Mouse (Mus musculus): ENCODE data around the gene Srrt. TPM values are rescaled to one million over a fixed set of nuclear protein-coding genes. Genes with fewer than 3 reads are reported as not detected.
A peak's percentile ranks its signal among the peaks of the same experiment; 100 is the strongest.

The Srrt gene
- polyA plus RNA-seq, 1 experiment from 2014 or later = 113 TPM

DNA sequence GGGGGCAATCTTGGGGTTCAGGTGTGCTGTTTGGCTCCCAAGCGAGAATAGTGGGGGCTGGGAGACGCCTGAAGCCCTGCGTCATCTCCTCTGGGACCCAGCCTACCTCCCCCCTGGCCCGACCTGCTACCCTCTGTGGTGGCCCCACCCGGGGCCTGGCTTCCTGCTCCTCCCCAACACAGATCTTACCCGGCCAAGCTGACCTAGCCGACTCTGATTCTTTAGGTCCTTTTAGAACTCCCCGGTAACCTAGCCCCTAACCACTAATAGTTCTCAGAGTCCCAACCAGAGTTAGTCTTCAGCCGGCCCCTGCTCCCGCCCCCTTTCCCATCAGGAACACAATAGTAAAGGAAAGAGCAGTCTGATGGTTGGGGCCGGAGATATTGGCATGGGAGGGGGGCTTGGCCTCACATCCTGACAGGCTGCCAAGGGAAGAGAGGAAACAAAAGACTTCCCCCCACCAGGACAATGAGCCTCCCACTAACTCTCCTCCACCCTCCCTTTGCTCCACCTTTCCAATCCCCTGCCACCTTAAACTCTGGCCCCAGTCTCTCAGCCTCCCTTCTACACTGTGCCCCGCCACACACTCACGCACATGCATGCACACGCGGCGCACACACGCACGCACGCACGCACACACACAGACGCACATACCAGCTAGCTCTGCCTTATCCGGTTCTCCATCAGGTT lies 32.0 kb upstream of the Srrt start:
- Histone ChIP-seq H3K36me3 (ENCODE audit: control insufficient read depth, insufficient read depth, low read length) (no peaks in the 10 kb centered on the region), H3K4me3 (ENCODE audit: low read length) (peak overlapping the region; percentile 47), H3K4me1 (ENCODE audit: control insufficient read depth, insufficient read depth, low read length) (peaks cover 32% of the 10 kb centered on the region), H3K9me3 (ENCODE audit: control insufficient read depth, low read length) (no peaks in the 10 kb centered on the region), H3K27me3 (replicated peaks; ENCODE audit: control insufficient read depth, insufficient read depth, low read length) (no peaks in the 10 kb centered on the region), H3K9ac (ENCODE audit: low read depth, low read length) (peak overlapping the region; percentile 73), H3K27ac (ENCODE audit: low read length) (peak overlapping the region; percentile 90), H3K4me2 (ENCODE audit: low read depth, low read length) (peak overlapping the region; percentile 90)
- 12% methylated on average over 22 of the region's 22 CpGs for WGBS
- ATAC-seq = peak; percentile 35

DNA sequence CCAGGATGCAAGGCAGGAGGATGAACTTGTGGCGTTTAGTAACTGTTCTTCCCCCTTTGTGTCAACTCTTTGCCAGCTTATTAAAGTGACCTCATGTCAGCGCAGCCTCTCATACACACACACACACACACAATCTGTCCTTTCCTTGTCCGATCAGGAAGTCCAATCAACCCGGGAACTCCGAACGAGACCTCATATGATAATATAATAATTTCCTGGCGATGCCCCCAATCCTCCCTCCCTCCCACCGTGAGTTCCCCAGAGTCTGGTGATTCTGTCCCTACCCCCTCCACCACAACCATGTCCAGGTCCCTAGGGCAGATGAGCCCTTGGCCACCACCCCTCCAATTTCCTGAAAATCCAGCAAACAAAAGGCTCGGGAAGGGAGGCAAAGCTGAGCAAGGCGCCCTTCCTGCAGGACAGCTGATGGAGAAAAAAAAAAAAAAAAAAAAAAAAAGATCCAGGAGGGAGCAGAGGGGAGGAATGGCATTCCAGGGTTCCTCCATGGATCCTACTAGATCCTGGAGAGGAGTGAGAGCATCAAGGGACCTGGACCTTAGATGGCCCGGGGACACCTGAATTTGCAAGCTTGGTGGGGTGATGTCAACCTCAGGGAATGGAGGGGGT lies 31.3 kb upstream of the Srrt start:
- peak overlapping the region; percentile 90 for H3K4me2 ChIP-seq (ENCODE audit: low read depth, low read length)
- peak overlapping the region; percentile 90 for H3K27ac ChIP-seq (ENCODE audit: low read length)
- ATAC-seq = peak; percentile 14
- peak overlapping the region; percentile 73 for H3K9ac ChIP-seq (ENCODE audit: low read depth, low read length)
- H3K9me3 ChIP-seq (ENCODE audit: control insufficient read depth, low read length) = no peaks in the 10 kb centered on the region
- H3K4me3 ChIP-seq (ENCODE audit: low read length) = peak overlapping the region; percentile 47
- H3K4me1 ChIP-seq (ENCODE audit: control insufficient read depth, insufficient read depth, low read length) = peaks cover 32% of the 10 kb centered on the region
- H3K27me3 ChIP-seq (replicated peaks; ENCODE audit: control insufficient read depth, insufficient read depth, low read length) = no peaks in the 10 kb centered on the region
- H3K36me3 ChIP-seq (ENCODE audit: control insufficient read depth, insufficient read depth, low read length) = no peaks in the 10 kb centered on the region
- WGBS = 2% methylated on average over 11 of the region's 11 CpGs

DNA sequence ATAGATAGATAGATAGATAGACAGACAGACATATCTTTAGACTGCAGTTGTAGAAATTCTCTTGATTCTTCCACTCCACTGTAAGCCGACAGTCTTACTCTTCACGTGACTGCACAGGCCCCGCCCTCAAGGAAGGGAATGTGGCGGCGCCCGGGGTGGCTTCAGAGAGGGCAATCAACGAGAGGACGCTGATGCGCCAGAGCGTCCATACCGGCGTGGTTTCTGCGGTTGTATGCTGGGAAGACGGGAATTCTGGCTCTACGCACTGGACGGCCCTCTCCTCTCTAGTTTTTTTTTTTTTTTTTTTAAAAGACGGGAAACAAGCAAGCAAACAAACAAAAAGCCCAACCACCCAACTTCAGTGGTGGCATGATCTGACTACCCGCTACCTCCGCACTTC lies 30.8 kb upstream of the Srrt start:
- Histone ChIP-seq H3K4me2 (ENCODE audit: low read depth, low read length) (peak overlapping the region; percentile 90), H3K9ac (ENCODE audit: low read depth, low read length) (peak overlapping the region; percentile 73), H3K36me3 (ENCODE audit: control insufficient read depth, insufficient read depth, low read length) (no peaks in the 10 kb centered on the region), H3K27ac (ENCODE audit: low read length) (peak overlapping the region; percentile 90), H3K9me3 (ENCODE audit: control insufficient read depth, low read length) (no peaks in the 10 kb centered on the region), H3K4me3 (ENCODE audit: low read length) (peak overlapping the region; percentile 47), H3K4me1 (ENCODE audit: control insufficient read depth, insufficient read depth, low read length) (peaks cover 32% of the 10 kb centered on the region), H3K27me3 (replicated peaks; ENCODE audit: control insufficient read depth, insufficient read depth, low read length) (no peaks in the 10 kb centered on the region)
- peak; percentile 75 for ATAC-seq
- WGBS = under 1% methylated on average over 19 of the region's 19 CpGs

DNA sequence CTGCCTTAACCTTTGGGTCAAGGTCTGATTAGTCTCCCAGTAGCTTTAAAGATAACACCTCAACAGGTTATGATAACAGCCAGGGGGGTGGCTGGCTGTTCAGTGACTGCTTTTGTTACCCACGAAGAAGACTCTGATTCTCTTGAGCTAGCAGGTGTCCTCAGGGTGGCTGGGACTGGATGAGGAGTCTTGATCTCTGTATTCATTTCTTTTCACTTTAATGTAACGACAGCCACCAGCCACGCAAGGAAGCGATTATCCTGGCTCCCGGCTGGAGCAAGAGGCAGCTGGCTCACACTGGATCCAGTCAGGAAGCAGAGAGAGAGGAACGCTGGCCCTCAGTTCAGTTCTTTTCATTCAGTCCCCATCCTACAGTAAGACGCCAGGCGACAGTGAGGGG lies 29.7 kb upstream of the Srrt start:
- ATAC-seq = no peak
- H3K4me1 ChIP-seq (ENCODE audit: control insufficient read depth, insufficient read depth, low read length) = peaks cover 35% of the 10 kb centered on the region
- peak overlapping the region; percentile 51 for H3K9ac ChIP-seq (ENCODE audit: low read depth, low read length)
- 44% methylated on average over 8 of the region's 8 CpGs for WGBS
- H3K27me3 ChIP-seq (replicated peaks; ENCODE audit: control insufficient read depth, insufficient read depth, low read length) = no peaks in the 10 kb centered on the region
- no peaks in the 10 kb centered on the region for H3K9me3 ChIP-seq (ENCODE audit: control insufficient read depth, low read length)
- H3K4me2 ChIP-seq (ENCODE audit: low read depth, low read length) = peak overlapping the region; percentile 90
- H3K36me3 ChIP-seq (ENCODE audit: control insufficient read depth, insufficient read depth, low read length) = no peaks in the 10 kb centered on the region
- no peak overlapping the region for H3K4me3 ChIP-seq (ENCODE audit: low read length)
- H3K27ac ChIP-seq (ENCODE audit: low read length) = peak overlapping the region; percentile 90

DNA sequence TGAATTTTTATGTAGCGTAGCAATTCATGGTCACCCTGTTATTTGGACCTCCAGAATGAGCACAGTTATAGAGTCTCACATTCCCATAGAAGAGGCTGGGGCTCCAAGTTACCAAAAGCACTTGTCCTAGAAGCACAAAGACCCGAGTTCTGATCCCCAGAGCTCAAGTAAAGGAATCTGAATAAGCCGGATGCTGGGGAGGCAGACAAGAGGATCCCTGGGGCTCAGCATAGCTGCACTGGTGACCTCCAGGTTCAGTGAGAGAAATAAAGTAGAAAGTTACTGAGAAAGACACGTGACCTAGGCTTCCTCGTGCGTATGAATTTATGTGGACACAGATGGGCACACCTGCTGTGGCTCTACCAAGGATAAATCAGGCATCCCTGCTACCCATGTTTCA lies 27.6 kb upstream of the Srrt start:
- WGBS = 74% methylated on average over 6 of the region's 6 CpGs
- no peak for ATAC-seq
- Histone ChIP-seq H3K9ac (ENCODE audit: low read depth, low read length) (no peak overlapping the region), H3K9me3 (ENCODE audit: control insufficient read depth, low read length) (no peaks in the 10 kb centered on the region), H3K4me2 (ENCODE audit: low read depth, low read length) (no peak overlapping the region; the same call in 1 of the 2 replicates), H3K27me3 (replicated peaks; ENCODE audit: control insufficient read depth, insufficient read depth, low read length) (no peaks in the 10 kb centered on the region), H3K36me3 (ENCODE audit: control insufficient read depth, insufficient read depth, low read length) (no peaks in the 10 kb centered on the region), H3K27ac (ENCODE audit: low read length) (no peak overlapping the region), H3K4me1 (ENCODE audit: control insufficient read depth, insufficient read depth, low read length) (peaks cover 37% of the 10 kb centered on the region), H3K4me3 (ENCODE audit: low read length) (no peak overlapping the region)

DNA sequence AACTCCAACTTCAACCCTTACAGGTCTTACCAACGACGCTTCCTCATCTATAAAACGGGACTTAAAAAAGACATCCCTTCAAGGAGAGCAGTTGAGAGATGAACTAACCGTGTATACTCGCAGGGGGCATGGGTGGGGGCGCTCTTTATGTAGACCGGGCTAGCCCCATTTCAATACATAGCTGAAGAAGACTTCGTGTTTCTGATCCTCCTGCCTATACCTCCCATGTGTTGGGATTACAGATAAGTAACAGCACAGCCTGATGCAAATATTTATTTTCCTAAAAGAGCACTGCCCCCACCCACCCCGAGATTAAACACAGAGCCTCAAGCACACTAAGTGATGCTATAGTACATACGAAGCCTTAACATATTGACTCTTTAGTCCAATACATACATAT lies 26.8 kb upstream of the Srrt start:
- Histone ChIP-seq H3K4me3 (ENCODE audit: low read length) (peak overlapping the region; percentile 73), H3K27me3 (replicated peaks; ENCODE audit: control insufficient read depth, insufficient read depth, low read length) (no peaks in the 10 kb centered on the region), H3K27ac (ENCODE audit: low read length) (peak overlapping the region; percentile 69), H3K9ac (ENCODE audit: low read depth, low read length) (peak overlapping the region; percentile 49; the same call in 1 of the 2 replicates), H3K36me3 (ENCODE audit: control insufficient read depth, insufficient read depth, low read length) (no peaks in the 10 kb centered on the region), H3K4me2 (ENCODE audit: low read depth, low read length) (peak overlapping the region; percentile 80), H3K4me1 (ENCODE audit: control insufficient read depth, insufficient read depth, low read length) (peaks cover 30% of the 10 kb centered on the region), H3K9me3 (ENCODE audit: control insufficient read depth, low read length) (no peaks in the 10 kb centered on the region)
- WGBS = 40% methylated on average over 10 of the region's 10 CpGs
- no peak for ATAC-seq

DNA sequence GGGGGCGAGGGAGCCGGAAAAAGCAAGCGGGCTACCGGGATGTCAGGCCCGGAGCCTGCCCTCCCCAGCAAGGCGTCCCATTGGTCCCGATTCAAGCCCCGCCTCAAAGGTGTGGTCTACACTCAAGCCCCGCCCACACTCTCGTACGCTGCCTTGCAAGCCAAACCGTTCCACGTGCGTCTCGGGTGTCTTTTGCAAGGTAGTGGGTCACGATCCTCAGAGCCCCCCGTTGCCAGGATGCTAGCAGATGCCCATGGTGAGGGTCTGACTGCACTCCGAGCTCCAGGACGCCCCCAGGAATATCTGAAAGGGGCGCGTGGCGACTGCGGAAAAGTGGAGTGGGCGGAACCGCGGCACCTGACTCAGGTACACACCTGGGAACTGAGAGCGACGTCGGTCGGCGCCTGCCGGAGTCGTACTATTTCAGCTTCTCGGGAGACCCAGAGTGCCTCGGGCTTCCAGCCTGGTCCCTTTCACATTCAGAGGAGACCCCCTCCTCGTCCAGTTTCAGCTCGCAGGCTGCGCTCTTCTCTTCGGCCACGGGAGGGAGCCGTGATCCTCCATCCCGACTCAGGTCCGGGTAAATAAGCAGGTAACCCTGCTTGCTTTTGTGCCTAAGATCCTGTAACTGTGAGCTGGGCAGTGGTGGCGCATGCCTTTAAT lies 26.2 kb upstream of the Srrt start, which contains the start of gene Slc12a9:
Slc12a9 (minus strand) TSS at position 86 of the 663 bp plus-strand sequence.
- peak within 1 kb of the TSS; percentile 73 for H3K4me3 ChIP-seq (ENCODE audit: low read length)
- H3K4me1 ChIP-seq (ENCODE audit: control insufficient read depth, insufficient read depth, low read length) = peaks cover 26% of the 10 kb centered on the region
- H3K27ac ChIP-seq (ENCODE audit: low read length) = peak within 1 kb of the TSS; percentile 69
- WGBS = under 1% methylated on average over 44 of the region's 44 CpGs
- H3K4me2 ChIP-seq (ENCODE audit: low read depth, low read length) = peak within 1 kb of the TSS; percentile 80
- ATAC-seq = peak; percentile 88
- peak within 1 kb of the TSS; percentile 81 for H3K9ac ChIP-seq (ENCODE audit: low read depth, low read length)
- H3K36me3 ChIP-seq (ENCODE audit: control insufficient read depth, insufficient read depth, low read length) = no peaks in the 10 kb centered on the region
- H3K27me3 ChIP-seq (replicated peaks; ENCODE audit: control insufficient read depth, insufficient read depth, low read length) = no peaks in the 10 kb centered on the region
- no peaks in the 10 kb centered on the region for H3K9me3 ChIP-seq (ENCODE audit: control insufficient read depth, low read length)

DNA sequence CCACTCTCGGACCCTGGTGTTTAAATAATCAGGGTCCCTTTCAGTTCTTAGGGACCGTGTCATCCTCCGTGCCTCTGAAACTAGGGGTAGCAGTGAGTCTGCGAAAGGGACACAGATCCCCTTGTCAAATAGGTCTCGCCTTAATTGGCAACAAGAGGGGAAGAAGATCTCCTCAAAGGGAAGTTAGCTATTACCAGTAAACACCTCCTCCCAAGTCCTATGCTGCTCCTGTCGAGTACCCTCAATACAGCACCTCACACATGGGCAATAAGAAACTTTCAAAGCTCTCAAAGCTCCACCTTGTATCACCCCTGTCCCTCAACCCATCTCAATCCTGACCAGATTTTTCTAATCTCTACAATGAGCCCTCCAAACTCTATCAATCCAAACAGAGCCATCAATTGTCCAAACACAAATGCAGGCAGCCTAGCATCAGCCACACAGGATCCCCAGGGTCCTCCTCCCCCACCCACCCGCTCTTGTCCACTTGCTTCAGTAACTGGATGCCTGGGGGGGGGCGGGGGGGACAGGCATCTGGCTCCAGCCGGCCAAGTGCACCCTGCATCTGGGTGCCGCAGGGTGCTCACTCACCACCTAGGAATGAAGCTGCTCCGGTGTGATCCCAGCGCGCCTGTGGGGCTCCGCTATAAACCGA lies 25.5 kb upstream of the Srrt start:
- H3K27me3 ChIP-seq (replicated peaks; ENCODE audit: control insufficient read depth, insufficient read depth, low read length) = no peaks in the 10 kb centered on the region
- H3K4me2 ChIP-seq (ENCODE audit: low read depth, low read length) = peak overlapping the region; percentile 80
- 17% methylated on average over 15 of the region's 15 CpGs for WGBS
- peak overlapping the region; percentile 69; the same call in 1 of the 2 replicates for H3K27ac ChIP-seq (ENCODE audit: low read length)
- H3K9ac ChIP-seq (ENCODE audit: low read depth, low read length) = peak overlapping the region; percentile 81
- peaks cover 26% of the 10 kb centered on the region for H3K4me1 ChIP-seq (ENCODE audit: control insufficient read depth, insufficient read depth, low read length)
- peak overlapping the region; percentile 73 for H3K4me3 ChIP-seq (ENCODE audit: low read length)
- H3K36me3 ChIP-seq (ENCODE audit: control insufficient read depth, insufficient read depth, low read length) = no peaks in the 10 kb centered on the region
- no peaks in the 10 kb centered on the region for H3K9me3 ChIP-seq (ENCODE audit: control insufficient read depth, low read length)
- no peak for ATAC-seq

DNA sequence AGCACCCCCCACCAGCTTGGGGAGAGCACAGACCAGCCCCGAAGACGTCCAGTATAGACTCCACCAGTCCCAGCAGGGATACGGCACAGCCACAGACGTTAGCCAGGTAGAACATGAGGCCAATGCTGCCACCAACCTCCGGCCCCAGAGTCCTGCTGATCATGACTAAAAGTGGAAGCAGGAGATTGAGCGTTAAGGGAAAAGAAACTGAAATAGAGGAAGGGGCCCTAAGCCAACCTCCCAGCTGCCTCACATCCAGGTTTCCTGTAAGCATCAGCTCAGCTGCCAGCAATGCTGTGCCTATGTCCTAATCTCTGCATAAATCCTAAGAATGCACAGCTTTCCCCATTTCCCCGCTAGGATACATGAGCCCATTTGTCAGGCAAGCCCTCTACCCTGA lies 23.4 kb upstream of the Srrt start:
- ATAC-seq = no peak
- H3K27ac ChIP-seq (ENCODE audit: low read length) = no peak overlapping the region
- no peak overlapping the region for H3K4me2 ChIP-seq (ENCODE audit: low read depth, low read length)
- no peak overlapping the region for H3K4me3 ChIP-seq (ENCODE audit: low read length)
- 86% methylated on average over 7 of the region's 7 CpGs for WGBS
- peaks cover 16% of the 10 kb centered on the region for H3K4me1 ChIP-seq (ENCODE audit: control insufficient read depth, insufficient read depth, low read length)
- H3K9me3 ChIP-seq (ENCODE audit: control insufficient read depth, low read length) = no peaks in the 10 kb centered on the region
- H3K9ac ChIP-seq (ENCODE audit: low read depth, low read length) = no peak overlapping the region
- no peaks in the 10 kb centered on the region for H3K27me3 ChIP-seq (replicated peaks; ENCODE audit: control insufficient read depth, insufficient read depth, low read length)
- no peaks in the 10 kb centered on the region for H3K36me3 ChIP-seq (ENCODE audit: control insufficient read depth, insufficient read depth, low read length)
